Mouse (Mus musculus): ENCODE results near the gene Hs6st3. TPM values are rescaled to one million over a fixed set of nuclear protein-coding genes. Genes with fewer than 3 reads are reported as not detected.
A peak's percentile ranks its signal among the peaks of the same experiment; 100 is the strongest.

The Hs6st3 gene
- total and polyA plus RNA-seq, 2 experiments from 2014 or later: not detected

GRCm38 (mm10) chr14:119215576-119216309, 77.6 kb downstream of the Hs6st3 start:
- H3K9me3 ChIP-seq (replicated peaks; ENCODE audit: control insufficient read depth, low read length): no peaks in the 10 kb centered on the region
- no peak overlapping the region for H3K4me3 ChIP-seq (ENCODE audit: low read depth, low read length)
- peak; percentile 44 for DNase-seq (ENCODE audit: low spot score)
- peak; percentile 82 for ATAC-seq (ENCODE audit: insufficient read depth, low read depth)
- 24% methylated on average over 13 of the region's 13 CpGs for WGBS
- peaks cover 4% of the 10 kb centered on the region; the same call in 1 of the 2 replicates for H3K4me1 ChIP-seq (ENCODE audit: control insufficient read depth, insufficient read depth)
- H3K9ac ChIP-seq (replicated peaks; ENCODE audit: low read depth, low read length): no peak overlapping the region
- peak overlapping the region; percentile 41; the same call in 1 of the 2 replicates for H3K27ac ChIP-seq (ENCODE audit: low read depth)
- H3K4me2 ChIP-seq (ENCODE audit: low read depth, low read length): no peak overlapping the region
- no peaks in the 10 kb centered on the region for H3K27me3 ChIP-seq (ENCODE audit: control insufficient read depth, insufficient read depth, low read length)
- TF ChIP-seq CTCF (IDR thresholded peaks at IDR 0.05; ENCODE audit: low read depth) (no peak), EP300 (IDR thresholded peaks at IDR 0.05; ENCODE audit: low read depth) (no peak)
- no peaks in the 10 kb centered on the region for H3K36me3 ChIP-seq (replicated peaks; ENCODE audit: control insufficient read depth, insufficient read depth, low read length)

GRCm38 (mm10) chr14:119227709-119228338, 89.7 kb downstream of the Hs6st3 start:
- WGBS: 74% methylated on average over 3 of the region's 3 CpGs
- TF ChIP-seq EP300 (IDR thresholded peaks at IDR 0.05; ENCODE audit: low read depth): no peak
- TF ChIP-seq CTCF (IDR thresholded peaks at IDR 0.05; ENCODE audit: low read depth): no peak
- Histone ChIP-seq H3K4me1 (ENCODE audit: control insufficient read depth, insufficient read depth) (no peaks in the 10 kb centered on the region), H3K27ac (ENCODE audit: low read depth) (no peak overlapping the region), H3K9ac (replicated peaks; ENCODE audit: low read depth, low read length) (no peak overlapping the region), H3K4me2 (ENCODE audit: low read depth, low read length) (no peak overlapping the region), H3K9me3 (replicated peaks; ENCODE audit: control insufficient read depth, low read length) (no peaks in the 10 kb centered on the region), H3K36me3 (replicated peaks; ENCODE audit: control insufficient read depth, insufficient read depth, low read length) (no peaks in the 10 kb centered on the region), H3K27me3 (ENCODE audit: control insufficient read depth, insufficient read depth, low read length) (no peaks in the 10 kb centered on the region), H3K4me3 (ENCODE audit: low read depth, low read length) (no peak overlapping the region)
- DNase-seq (ENCODE audit: low spot score) (no peak), ATAC-seq (ENCODE audit: insufficient read depth, low read depth) (no peak)

- Histone ChIP-seq H3K27ac (ENCODE audit: low read depth) (no peak overlapping the region), H3K9ac (replicated peaks; ENCODE audit: low read depth, low read length) (no peak overlapping the region), H3K4me3 (ENCODE audit: low read depth, low read length) (no peak overlapping the region), H3K4me2 (ENCODE audit: low read depth, low read length) (no peak overlapping the region), H3K27me3 (ENCODE audit: control insufficient read depth, insufficient read depth, low read length) (no peaks in the 10 kb centered on the region), H3K4me1 (ENCODE audit: control insufficient read depth, insufficient read depth) (no peaks in the 10 kb centered on the region), H3K36me3 (replicated peaks; ENCODE audit: control insufficient read depth, insufficient read depth, low read length) (no peaks in the 10 kb centered on the region), H3K9me3 (replicated peaks; ENCODE audit: control insufficient read depth, low read length) (0 out of 2 replicates have a peak, but pooled peaks cover 3% of the 10 kb centered on the region)
- WGBS: 75% methylated on average over 2 of the region's 2 CpGs
- DNase-seq (ENCODE audit: low spot score) (no peak), ATAC-seq (ENCODE audit: insufficient read depth, low read depth) (no peak)
- TF ChIP-seq CTCF (IDR thresholded peaks at IDR 0.05; ENCODE audit: low read depth) (no peak), EP300 (IDR thresholded peaks at IDR 0.05; ENCODE audit: low read depth) (no peak)
These were observed 95.5 kb downstream of the Hs6st3 start for GRCm38 (mm10) chr14:119233598-119233997.

GRCm38 (mm10) chr14:119247131-119247530, 109.0 kb downstream of the Hs6st3 start:
- no peak for TF ChIP-seq EP300 (IDR thresholded peaks at IDR 0.05; ENCODE audit: low read depth)
- no peak for TF ChIP-seq CTCF (IDR thresholded peaks at IDR 0.05; ENCODE audit: low read depth)
- 82% methylated on average over 6 of the region's 6 CpGs for WGBS
- Histone ChIP-seq H3K9ac (replicated peaks; ENCODE audit: low read depth, low read length) (no peak overlapping the region), H3K4me3 (ENCODE audit: low read depth, low read length) (no peak overlapping the region), H3K36me3 (replicated peaks; ENCODE audit: control insufficient read depth, insufficient read depth, low read length) (no peaks in the 10 kb centered on the region), H3K27me3 (ENCODE audit: control insufficient read depth, insufficient read depth, low read length) (no peaks in the 10 kb centered on the region), H3K9me3 (replicated peaks; ENCODE audit: control insufficient read depth, low read length) (0 out of 2 replicates have a peak, but pooled peaks cover 4% of the 10 kb centered on the region), H3K4me2 (ENCODE audit: low read depth, low read length) (no peak overlapping the region), H3K4me1 (ENCODE audit: control insufficient read depth, insufficient read depth) (no peaks in the 10 kb centered on the region), H3K27ac (ENCODE audit: low read depth) (no peak overlapping the region)
- DNase-seq (ENCODE audit: low spot score) (no peak), ATAC-seq (ENCODE audit: insufficient read depth, low read depth) (no peak)

GRCm38 (mm10) chr14:119248001-119248607, 110.0 kb downstream of the Hs6st3 start:
- Histone ChIP-seq H3K27ac (ENCODE audit: low read depth) (no peak overlapping the region), H3K27me3 (ENCODE audit: control insufficient read depth, insufficient read depth, low read length) (no peaks in the 10 kb centered on the region), H3K36me3 (replicated peaks; ENCODE audit: control insufficient read depth, insufficient read depth, low read length) (no peaks in the 10 kb centered on the region), H3K4me1 (ENCODE audit: control insufficient read depth, insufficient read depth) (no peaks in the 10 kb centered on the region), H3K4me3 (ENCODE audit: low read depth, low read length) (no peak overlapping the region), H3K9ac (replicated peaks; ENCODE audit: low read depth, low read length) (no peak overlapping the region), H3K4me2 (ENCODE audit: low read depth, low read length) (no peak overlapping the region), H3K9me3 (replicated peaks; ENCODE audit: control insufficient read depth, low read length) (0 out of 2 replicates have a peak, but pooled peaks cover 4% of the 10 kb centered on the region)
- 70% methylated on average over 16 of the region's 16 CpGs for WGBS
- no peak for ATAC-seq (ENCODE audit: insufficient read depth, low read depth)
- TF ChIP-seq CTCF (IDR thresholded peaks at IDR 0.05; ENCODE audit: low read depth) (no peak), EP300 (IDR thresholded peaks at IDR 0.05; ENCODE audit: low read depth) (no peak)
- no peak for DNase-seq (ENCODE audit: low spot score)
